Mouse (Mus musculus): ENCODE results near the gene Trp63.
"Not testable (repeated sequence)": the region's sequence is repeated elsewhere in the genome, so short reads cannot be mapped to it uniquely, and the experiment has no call there.

The Trp63 gene

DNA sequence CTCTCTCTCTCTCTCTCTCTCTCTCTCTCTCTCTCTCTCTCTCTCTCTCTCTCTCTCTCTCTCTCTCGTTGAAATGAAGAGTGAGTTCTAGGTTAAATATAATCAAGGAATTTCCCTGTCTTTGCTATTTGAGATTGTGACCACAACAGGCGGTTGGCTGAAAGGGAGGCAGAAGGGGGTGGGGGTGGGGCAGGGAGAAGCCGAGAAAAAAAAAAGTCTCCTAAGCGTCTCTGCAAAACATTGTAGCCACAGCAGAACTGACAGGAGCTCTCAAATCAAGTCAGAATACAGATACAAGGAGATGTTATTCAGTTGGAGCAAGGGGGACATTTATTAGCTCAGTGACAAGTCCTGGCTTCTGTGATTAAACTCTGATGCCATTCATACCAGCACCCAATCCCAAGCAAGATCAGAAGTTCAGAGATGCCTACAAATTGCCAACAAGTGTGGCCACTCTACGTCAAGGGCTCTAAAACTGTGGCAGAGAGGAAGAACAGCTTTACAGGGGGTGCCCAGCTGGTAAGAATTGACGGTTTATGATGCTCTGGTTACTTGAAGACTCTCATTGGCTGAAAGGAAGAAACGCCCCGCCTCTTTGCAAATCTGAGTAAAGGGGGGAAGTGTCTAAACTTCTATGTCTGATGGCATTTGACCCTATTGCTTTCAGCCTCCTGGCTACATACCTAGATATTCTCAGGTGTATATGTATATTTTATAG lies at the start of gene Trp63:
TSS of gene Trp63 (plus strand) at position 233 of the 718 bp plus-strand sequence.
- no peak for DNase-seq

DNA sequence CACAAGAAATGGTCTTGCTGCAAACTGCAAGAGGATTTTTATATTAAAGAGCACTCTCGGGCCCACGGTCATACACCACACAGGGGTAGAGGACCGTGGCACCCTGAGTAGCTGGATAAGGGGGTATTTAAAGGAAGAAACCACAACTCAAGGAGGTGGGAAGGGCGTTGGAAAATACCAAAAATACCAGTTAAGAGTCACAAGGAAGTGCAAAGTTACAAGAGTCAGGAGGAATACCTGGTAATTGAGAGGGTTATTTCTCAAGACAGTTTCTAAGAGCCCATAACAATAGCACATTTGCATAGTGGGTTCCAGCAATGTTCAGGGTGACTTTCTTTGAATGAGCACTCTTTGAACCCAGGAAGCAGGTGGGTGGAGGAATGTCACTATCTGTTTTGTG lies 38.8 kb upstream of the Trp63 start:
- not testable (repeated sequence) for DNase-seq

DNA sequence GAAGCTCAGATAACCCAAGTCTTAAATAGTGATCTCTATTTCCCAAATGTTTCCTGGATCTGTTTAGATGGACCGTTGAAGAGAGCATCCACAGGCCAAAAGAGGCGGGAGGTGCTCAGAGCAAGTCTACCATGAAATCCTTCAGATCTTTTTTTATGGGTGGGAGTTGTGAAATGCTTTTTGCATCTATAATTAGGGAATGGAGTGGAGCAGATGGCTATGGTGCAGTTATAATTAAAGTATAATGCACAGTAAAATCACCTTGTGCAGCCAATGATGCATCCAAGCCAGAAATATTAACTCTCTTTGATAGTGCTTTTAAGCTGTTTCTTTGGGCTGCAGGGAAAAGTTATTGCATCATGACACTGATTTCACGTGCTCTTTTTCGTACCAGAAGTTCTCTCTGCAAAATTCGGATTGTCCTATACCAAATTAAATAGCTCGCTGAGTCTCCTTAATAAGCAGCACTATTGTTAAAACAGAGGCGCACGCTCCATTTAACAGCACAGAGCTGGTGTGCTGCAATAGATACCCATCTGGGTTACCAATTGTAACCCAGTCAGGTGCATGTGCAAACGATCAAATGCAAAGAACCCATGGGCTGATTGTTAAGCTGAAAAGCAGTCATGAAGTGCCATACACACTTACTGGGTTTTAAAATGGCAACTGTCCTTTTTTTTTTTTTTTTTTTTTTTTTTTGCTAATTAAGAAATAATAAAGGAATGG lies 22.9 kb upstream of the Trp63 start:
- DNase-seq: no peak

DNA sequence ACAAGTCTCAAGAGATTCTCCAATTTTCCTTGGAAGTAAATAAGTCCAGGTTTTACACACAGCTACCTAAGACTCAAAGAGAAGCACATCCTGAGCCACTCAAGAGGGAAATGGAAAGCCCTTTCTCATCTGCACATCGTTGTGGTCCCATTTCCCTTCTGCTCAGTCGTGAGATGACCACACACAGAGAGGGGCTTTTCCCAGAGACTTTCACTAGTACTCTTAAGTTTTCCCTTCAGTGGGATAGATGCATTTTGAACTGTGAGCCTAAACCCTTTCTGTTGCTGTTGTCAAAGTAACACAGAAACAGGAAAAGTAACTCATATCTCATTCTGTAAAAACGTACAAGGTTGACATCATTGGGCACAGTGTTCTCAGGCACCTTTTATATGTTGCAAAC lies 20.4 kb upstream of the Trp63 start:
- DNase-seq: no peak

DNA sequence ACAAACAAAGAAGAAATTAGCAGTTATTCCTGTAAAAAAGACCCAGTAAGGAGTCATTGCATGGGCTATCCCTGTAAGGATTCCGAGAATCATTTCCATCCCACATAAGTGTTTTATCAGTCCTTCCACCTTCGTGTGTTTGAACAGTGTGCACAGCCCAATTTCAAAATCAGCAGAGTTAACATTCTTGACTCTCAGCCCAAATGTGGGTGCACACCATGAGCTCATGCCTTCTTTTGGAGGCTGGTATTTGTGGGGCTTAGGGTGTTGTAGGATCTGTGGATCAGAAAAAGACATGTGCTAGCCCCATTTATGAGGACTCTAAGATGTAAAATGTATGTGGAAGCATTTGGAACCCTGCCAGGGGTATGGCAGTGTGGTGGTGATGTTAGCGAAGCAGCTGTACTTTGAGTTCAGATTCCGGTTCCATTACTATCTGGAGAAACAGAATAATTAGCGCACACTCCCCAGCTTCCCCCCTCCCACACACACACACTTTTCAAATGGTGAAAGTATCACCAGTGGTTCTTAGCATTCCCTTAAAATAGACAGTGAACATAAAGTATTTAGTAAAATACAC lies 9.6 kb upstream of the Trp63 start:
- DNase-seq: no peak

DNA sequence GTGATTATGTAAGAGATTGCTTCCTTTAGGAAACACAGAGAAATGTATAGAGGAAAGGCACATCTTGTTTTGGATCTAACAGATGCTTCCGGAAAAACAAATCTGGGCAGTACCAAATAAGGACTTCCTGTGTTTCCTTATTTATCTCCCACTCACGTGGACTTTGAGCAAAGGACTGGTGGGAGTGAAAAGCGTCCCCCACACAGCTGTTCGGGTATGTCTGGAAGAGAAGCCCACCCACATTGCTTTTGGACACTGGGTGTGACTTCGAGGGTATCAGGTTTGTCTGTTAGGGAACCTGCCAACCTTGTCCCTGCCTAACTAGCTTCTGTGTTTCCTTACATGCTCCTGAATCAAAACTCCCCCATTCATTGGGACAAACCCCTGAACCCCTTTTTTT lies 3.2 kb upstream of the Trp63 start:
- no peak for DNase-seq

DNA sequence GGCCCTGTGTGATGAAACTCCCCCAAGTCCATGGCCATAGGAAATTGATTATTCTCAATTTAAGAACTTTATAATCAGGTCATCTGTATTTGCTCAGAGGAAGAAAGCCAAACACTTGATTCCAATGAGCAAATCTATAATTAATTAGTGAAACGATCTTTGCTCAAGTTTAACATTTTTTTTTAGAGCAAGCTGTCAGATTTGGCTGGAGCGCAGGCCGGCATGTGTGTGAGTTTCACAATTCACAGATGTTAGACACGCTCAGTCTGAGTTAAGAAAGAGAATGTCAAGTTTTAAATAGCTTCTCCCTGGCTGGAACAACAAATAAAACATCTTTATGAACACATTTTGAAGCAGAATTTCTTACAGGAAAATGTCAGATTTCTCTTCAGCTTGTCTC lies 1.0 kb upstream of the Trp63 start:
- DNase-seq: no peak

DNA sequence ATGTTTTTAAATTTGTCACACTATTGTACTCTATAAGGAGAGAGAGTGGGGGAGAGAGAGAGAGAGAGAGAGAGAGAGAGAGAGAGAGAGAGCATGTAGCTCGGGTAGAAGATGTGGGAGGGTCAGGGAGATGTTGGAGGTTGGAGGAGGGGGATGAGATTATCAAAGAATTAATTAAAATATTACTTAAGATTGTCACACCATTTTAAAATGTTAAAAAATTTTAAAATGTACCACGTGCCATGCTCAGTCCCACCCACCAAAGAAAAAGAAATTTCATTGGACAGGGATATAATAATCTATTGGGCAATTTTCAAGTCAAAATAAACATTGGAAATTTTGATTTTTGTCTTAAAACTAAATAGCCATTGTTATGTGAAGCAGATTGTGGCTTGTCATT lies 1.0 kb downstream of the Trp63 start:
- DNase-seq: no peak

DNA sequence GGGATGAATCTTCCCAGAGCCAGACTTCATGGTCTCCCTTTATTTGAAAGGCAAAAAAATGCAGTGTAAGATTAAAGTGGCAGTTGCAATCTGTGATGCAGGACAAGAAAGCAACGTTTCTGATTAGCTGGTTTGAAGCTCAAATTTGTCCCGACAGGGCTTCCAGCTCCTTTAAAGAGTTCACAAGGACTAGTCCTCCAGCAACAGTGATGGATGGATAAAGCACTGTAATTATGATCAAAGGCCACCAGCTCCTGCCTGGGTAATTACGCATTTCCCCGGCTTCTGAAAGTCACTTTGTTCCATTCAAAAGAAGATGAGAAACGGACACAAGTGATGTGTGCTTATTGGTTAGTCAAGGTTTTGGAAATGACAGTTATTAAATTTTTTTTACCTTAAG lies 7.0 kb downstream of the Trp63 start:
- DNase-seq: no peak

DNA sequence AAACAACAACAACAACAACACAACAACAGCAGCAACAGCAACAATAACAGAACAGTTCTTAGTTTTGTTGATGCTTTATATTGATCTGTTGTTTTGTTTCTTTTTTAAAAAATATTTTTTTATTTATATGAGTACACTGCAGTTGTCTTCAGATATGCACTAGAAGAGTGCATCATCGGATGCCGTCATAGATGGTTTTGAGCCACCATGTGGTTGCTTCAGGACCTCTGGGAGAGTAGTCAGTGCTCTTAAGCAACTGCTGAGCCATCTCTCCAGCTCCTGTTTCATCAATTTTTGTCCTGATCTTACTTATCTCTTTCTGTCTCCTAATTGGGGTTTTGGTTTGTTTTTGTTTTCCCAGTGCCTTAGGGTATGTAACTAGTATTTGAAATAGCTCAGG lies 17.7 kb downstream of the Trp63 start:
- no peak for DNase-seq

DNA sequence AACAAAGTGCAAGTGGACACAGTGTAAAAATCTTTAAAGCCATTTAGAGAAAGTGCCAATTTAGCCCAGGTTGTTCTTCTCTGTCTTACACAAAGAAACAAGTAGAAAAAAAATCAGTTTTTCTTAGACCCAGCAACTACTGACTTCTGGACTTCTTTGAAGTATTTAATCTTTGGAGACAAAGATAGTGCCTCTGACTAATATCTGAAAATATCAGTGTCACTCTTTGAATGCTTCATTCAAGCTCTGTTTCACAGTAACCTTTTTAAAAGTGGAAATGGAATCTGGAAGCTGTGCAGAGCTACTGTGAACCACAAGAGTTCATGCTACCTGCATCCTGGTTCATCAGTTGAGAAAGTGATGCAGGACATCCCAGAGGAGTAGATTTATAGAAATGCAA lies 22.7 kb downstream of the Trp63 start:
- no peak for DNase-seq

DNA sequence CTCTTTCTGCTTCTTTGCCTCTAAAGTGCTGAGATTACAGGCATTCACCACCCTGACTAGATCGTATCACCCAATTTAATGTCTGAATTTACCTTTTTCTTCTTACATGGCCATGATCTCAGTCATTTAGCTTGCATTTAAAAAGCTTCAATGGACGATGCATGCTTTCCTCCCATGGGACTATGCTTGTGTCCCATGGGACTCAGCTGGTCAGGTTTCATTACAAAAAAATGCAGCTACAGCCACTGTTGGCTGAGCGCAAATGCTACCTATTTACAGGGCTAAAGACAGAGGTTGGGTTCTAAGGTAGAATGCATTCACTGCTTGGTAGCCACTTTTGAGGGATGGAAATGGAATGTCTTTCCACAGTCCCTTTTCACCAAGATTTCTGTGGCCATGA lies 32.2 kb downstream of the Trp63 start:
- DNase-seq: no peak

DNA sequence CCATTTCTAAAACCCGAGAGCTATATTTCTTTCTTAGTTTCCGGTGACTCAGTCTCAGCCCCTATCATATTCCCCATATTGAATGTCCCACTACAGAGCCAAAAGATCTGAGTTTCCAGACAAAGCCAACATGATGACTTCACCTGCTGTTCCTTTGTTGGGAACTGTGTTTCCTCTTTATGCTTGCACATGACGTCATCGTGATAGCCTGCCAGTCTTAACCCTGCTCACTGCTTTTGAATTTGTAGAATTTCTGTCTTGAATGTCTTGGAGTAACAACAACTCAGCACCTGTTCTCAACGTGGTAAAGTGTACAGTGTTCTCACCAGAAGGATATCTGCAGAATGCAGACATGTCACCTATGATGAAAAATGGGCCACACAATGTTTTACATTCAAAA lies 39.6 kb downstream of the Trp63 start:
- DNase-seq: no peak

DNA sequence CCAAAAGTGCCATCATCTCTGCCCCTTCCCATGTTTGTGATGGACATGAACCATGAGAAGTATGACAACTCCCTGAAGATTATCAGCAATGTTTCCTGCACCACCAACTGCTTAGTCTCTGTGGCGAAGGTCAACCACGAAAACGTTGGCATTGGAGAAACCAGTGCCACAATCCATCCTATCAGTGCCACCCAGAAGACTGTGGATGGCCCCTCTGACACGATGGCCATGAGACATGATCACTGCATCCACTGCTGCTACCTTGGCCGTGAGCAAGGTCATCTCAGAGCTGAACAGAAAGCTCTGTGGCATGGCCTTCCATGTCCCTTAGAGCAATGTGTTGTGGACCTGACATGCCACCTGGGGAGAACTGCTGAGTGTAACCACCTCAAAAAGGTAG lies 43.4 kb downstream of the Trp63 start:
- DNase-seq: no peak

DNA sequence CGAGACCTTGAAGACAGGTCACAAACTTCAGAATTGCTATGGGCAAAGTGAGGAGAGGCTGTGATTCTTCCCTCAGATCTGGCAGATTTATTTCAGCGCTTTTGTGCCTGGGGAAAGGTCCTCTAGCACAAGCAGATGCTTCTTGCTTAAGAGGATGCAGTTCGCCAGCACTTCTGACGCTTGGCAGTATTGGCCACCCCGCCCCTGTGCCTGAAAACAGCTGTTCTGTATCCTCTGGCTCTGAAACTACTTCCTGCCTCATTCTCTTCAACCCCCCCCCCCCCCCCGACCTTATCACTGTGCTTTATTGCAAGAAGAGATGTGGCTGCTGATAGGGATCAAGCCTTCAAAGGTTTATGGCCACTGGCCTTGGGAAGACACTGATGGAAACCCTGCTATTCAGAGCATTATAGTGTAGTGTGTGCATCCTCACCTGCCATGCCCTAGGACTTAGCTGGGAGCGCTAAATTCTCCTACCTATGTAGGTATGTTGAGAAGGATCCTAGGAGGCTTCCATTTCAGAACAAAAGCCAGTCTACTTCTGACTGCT lies 44.5 kb downstream of the Trp63 start:
- DNase-seq: no peak

DNA sequence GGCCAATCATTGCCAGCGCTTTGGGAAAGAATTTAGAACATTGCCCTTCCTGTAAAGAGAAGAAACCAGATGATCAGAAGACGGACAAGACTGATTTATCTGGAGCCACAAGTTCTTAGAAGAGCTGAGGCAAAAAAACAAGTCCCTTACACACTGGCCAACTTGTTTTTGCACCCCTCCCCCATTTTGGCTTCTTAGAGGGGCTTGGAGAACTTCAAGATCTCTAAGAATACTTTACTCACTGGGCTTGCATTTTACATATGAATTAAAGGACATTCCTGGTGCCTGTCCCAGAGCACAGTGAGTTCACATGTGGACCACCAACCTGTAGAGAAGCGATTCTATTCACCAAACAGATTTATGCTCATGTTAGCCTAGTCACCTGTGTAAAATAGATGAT lies 53.3 kb downstream of the Trp63 start:
- DNase-seq: no peak

DNA sequence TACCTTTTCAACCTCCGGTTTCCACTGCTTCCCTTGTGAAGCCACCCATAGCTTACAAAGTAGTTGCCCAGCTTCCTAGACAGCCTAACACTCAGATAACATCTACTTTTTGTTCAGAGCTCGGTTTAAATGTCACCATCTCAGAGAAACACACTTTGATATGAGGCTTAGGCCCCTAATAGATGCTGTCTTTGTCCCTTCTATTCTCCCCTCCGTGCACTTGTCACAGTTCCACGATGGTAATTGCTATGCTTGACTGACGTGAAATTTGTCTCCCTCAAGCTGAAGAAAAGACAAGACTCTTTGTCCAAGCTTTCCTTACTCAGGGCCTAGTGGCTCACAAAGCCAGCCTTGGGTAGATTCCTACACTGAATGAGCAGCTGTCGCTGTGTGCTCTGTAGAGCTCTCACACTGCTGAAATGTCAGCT lies 54.1 kb downstream of the Trp63 start:
- no peak for DNase-seq

DNA sequence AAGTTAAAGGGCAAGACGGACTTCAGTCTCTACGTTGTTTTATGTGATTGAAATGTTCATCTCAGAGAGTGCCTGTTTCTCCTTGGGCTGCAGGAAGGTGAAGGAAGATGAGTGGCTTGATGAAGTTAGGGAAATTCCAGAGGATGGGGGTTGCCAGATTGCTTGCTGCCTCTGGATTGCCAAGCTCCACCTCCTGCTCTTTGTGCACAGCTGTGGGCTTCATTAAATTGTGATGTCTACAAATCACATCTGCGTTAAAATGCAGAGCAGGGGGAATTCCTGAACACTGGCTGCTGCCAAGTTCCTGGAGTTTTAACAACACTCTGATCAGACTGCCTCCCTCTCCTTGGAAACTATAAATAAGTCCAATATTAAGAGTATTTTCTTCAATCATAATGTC lies 63.2 kb downstream of the Trp63 start:
- no peak for DNase-seq

DNA sequence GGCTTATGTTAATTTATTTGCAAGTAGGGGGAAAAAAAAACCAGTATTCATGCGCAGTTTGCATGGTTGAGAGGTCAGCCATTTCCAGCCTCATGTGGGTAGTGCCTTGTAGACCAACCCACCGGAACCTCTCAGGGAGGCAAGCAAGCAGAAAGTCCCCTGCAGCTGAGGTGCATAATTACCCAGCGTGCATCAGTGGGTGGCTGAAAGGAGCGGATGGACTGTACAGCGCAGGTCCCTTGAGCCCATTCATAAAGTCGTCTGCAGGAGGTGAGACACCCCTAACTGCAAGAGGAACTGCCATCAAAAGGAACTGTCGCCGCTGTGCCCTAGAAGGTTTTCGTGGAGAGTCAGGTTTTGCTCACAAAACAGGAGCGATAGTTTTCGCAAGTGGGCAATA lies 68.3 kb downstream of the Trp63 start:
- DNase-seq: no peak

DNA sequence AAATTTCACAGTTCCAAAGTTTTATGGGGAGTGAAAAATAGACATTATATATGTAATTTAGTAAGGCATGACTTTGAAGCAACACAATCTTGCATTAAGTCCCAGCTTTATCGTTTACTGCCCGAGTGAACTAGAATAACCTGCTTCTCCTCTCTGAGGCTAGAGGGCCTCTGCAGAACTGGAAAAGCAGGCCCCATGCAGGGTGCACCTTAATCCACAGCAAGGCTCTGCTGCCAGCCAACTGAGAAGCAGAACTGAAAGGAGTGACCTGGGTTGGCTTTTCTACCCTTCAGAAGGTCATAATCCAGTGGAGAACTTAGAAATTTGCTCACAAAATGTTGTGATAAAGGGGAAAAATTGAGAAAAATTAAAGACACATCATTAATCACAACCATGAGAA lies 74.5 kb downstream of the Trp63 start:
- no peak for DNase-seq

DNA sequence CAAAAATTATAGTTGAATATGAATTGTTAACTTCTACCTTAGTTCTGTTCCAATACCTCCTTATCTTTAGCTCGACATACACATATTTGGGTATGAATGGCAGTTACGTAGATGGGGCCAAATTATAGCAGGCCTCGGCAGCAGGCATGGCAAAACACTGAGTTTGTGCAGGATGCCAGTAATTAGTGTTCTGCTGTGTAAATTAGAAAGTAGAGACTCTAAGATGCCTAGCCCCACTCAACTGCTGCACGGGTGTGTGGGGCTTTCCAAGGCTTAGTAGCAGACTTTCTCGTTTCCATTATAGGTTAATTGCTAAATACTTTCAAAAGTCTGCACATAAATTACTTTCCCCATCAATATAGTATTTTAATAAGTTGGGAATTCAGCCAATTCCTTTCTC lies 82.0 kb downstream of the Trp63 start:
- DNase-seq: no peak

DNA sequence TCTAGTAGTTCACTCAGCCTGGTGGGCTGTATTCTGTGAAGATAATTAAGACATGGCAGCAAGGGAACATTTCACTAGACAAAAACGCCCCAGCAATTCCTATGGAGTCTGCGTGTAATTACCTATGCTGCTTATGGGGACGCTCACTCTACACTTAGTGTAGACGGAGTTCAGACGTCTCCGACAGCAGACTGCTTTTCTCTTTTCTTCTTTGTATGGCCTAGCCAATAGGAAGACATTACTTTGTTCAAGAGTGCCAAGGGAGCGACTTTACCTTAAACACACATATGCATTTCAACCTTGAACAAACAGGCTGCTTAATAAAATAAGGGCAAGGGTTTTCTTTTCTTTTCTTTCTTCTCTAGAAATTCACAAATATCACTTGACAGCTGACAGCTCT lies 91.0 kb downstream of the Trp63 start:
- no peak for DNase-seq

DNA sequence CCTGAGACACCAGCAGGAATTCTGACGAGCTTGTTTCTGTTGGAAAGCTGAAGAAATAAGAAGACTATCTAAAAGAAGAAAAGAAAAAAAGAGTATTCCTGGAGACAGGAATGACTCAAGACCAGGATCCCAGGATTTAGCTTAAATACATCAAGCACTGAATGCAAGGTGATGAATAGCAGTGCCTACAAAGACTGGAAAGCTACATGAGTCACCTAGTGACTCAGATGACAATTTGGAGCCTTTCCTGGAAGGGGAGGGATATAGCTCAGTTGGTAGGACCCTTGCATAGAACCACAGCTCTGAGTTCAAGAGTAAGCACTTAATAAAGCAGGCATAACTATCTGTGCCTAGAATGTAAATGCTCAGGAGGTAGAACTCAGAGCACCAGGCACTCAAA lies 93.9 kb downstream of the Trp63 start:
- no peak for DNase-seq

DNA sequence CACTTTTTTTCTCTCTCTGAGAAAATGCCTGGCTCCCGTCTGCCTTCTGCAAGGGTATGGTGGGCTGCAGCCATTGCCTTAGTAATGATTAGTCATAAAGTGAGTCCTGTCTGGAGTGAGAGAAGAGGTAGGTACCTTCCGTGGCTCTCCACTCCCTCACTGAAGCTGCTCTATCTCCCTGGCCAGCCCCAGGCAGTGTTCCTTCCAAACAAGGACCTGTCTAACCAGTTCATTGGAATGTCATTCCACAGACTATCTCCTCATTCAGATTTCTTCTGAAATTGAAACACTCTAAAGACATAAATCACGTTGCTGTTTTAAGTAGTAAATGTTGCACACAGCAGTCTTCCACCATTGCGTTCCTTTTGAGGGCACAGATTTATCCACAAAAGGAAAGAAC lies 96.4 kb downstream of the Trp63 start:
- no peak for DNase-seq
